Mouse (Mus musculus): ENCODE results near the gene Amh.
"Not testable (repeated sequence)": the region's sequence is repeated elsewhere in the genome, so short reads cannot be mapped to it uniquely, and the experiment has no call there.

Gene Amh

GRCm38 (mm10) chr10:80808099-80808984, 3.3 kb downstream of the Amh start:
- no peak for DNase-seq

- no peak for DNase-seq
These were observed 4.1 kb downstream of the Amh start for GRCm38 (mm10) chr10:80808985-80809632.

GRCm38 (mm10) chr10:80810084-80810483, 5.0 kb downstream of the Amh start:
- no peak for DNase-seq

GRCm38 (mm10) chr10:80812391-80813041, 7.5 kb downstream of the Amh start:
- DNase-seq, result no peak

GRCm38 (mm10) chr10:80813366-80813765, 8.3 kb downstream of the Amh start, which contains the start of gene Jsrp1:
Gene Jsrp1 (minus strand): TSS chr10:80813498.
- DNase-seq, result no peak

- DNase-seq, result no peak
These were observed 9.8 kb downstream of the Amh start for GRCm38 (mm10) chr10:80814800-80815199.

GRCm38 (mm10) chr10:80816303-80816702, 11.3 kb downstream of the Amh start:
- DNase-seq, result not testable (repeated sequence)

GRCm38 (mm10) chr10:80817164-80817563, 12.1 kb downstream of the Amh start:
- DNase-seq, result no peak

GRCm38 (mm10) chr10:80817955-80818354, 12.9 kb downstream of the Amh start:
- DNase-seq, result not testable (repeated sequence)

GRCm38 (mm10) chr10:80818599-80819281, 13.7 kb downstream of the Amh start:
- no peak for DNase-seq

GRCm38 (mm10) chr10:80819406-80819805, 14.4 kb downstream of the Amh start:
- no peak for DNase-seq

- DNase-seq, result peak; percentile 62
These were observed 16.9 kb downstream of the Amh start for GRCm38 (mm10) chr10:80821991-80822390.

GRCm38 (mm10) chr10:80822528-80822927, 17.5 kb downstream of the Amh start:
- no peak for DNase-seq

- no peak for DNase-seq
These were observed 18.3 kb downstream of the Amh start for GRCm38 (mm10) chr10:80823316-80823715.

GRCm38 (mm10) chr10:80823847-80824643, 19.0 kb downstream of the Amh start:
- no peak for DNase-seq

GRCm38 (mm10) chr10:80824827-80825226, 19.8 kb downstream of the Amh start:
- no peak for DNase-seq

GRCm38 (mm10) chr10:80826151-80827062, 21.4 kb downstream of the Amh start, which contains the start of gene Oaz1:
Gene Oaz1 (plus strand): TSS chr10:80826656.
- DNase-seq, result peak; percentile 100

- no peak for DNase-seq
These were observed 22.2 kb downstream of the Amh start for GRCm38 (mm10) chr10:80827063-80827869.

- DNase-seq, result no peak
These were observed 22.9 kb downstream of the Amh start for GRCm38 (mm10) chr10:80827870-80828420.

GRCm38 (mm10) chr10:80828587-80828986, 23.5 kb downstream of the Amh start:
- DNase-seq, result not testable (repeated sequence)
